Mouse (Mus musculus): ENCODE measurements at regions not wholly inside any gene's neighbourhood (a gene's known extent, or its start where the extent isn't known, plus 50 kb on each side); places are given as distances from the start of the nearest gene placed in this dataset.

GRCm38 (mm10) chr6:97741427-97741826, 65.4 kb upstream of the Mitf start:
- WGBS, result 57% methylated on average over 13 of the region's 13 CpGs
- Histone ChIP-seq H3K27ac (no peak overlapping the region), H3K27me3 (replicated peaks) (no peaks in the 10 kb centered on the region), H3K4me1 (peaks cover 3% of the 10 kb centered on the region; the same call in 1 of the 2 replicates), H3K36me3 (no peaks in the 10 kb centered on the region), H3K4me2 (replicated peaks) (no peak overlapping the region), H3K4me3 (no peak overlapping the region), H3K9me3 (no peaks in the 10 kb centered on the region), H3K9ac (no peak overlapping the region)
- ATAC-seq (ENCODE audit: low FRiP score, low read depth), result no peak

GRCm38 (mm10) chr6:97740851-97741201, 66.0 kb upstream of the Mitf start:
- Histone ChIP-seq H3K4me3 (no peak overlapping the region), H3K9ac (no peak overlapping the region), H3K27me3 (replicated peaks) (no peaks in the 10 kb centered on the region), H3K4me2 (replicated peaks) (peak overlapping the region; percentile 21; the same call in 1 of the 2 replicates), H3K27ac (no peak overlapping the region), H3K36me3 (no peaks in the 10 kb centered on the region), H3K4me1 (peaks cover 3% of the 10 kb centered on the region; the same call in 1 of the 2 replicates), H3K9me3 (no peaks in the 10 kb centered on the region)
- 49% methylated on average over 11 of the region's 11 CpGs for WGBS
- no peak for ATAC-seq (ENCODE audit: low FRiP score, low read depth)

GRCm38 (mm10) chr6:97740107-97740850, 66.6 kb upstream of the Mitf start:
- Histone ChIP-seq H3K4me3 (no peak overlapping the region), H3K9me3 (no peaks in the 10 kb centered on the region), H3K27ac (no peak overlapping the region), H3K36me3 (no peaks in the 10 kb centered on the region), H3K27me3 (replicated peaks) (no peaks in the 10 kb centered on the region), H3K9ac (no peak overlapping the region), H3K4me2 (replicated peaks) (peak overlapping the region; percentile 21; the same call in 1 of the 2 replicates), H3K4me1 (peaks cover 3% of the 10 kb centered on the region; the same call in 1 of the 2 replicates)
- no peak for ATAC-seq (ENCODE audit: low FRiP score, low read depth)
- 16% methylated on average over 13 of the region's 13 CpGs for WGBS

GRCm38 (mm10) chr6:97738846-97739245, 68.0 kb upstream of the Mitf start:
- H3K27ac ChIP-seq, result no peak overlapping the region
- no peak overlapping the region for H3K4me2 ChIP-seq (replicated peaks)
- H3K36me3 ChIP-seq, result no peaks in the 10 kb centered on the region
- H3K27me3 ChIP-seq (replicated peaks), result no peaks in the 10 kb centered on the region
- no peaks in the 10 kb centered on the region for H3K9me3 ChIP-seq
- 72% methylated on average over 4 of the region's 4 CpGs for WGBS
- no peak overlapping the region for H3K4me3 ChIP-seq
- peaks cover 4% of the 10 kb centered on the region; the same call in 1 of the 2 replicates for H3K4me1 ChIP-seq
- no peak overlapping the region for H3K9ac ChIP-seq
- ATAC-seq (ENCODE audit: low FRiP score, low read depth), result no peak

GRCm38 (mm10) chr6:97730835-97731234, 76.0 kb upstream of the Mitf start:
- Histone ChIP-seq H3K9me3 (no peaks in the 10 kb centered on the region), H3K4me2 (replicated peaks) (no peak overlapping the region), H3K27ac (no peak overlapping the region), H3K4me1 (peaks cover 6% of the 10 kb centered on the region; the same call in 1 of the 2 replicates), H3K36me3 (no peaks in the 10 kb centered on the region), H3K9ac (no peak overlapping the region), H3K27me3 (replicated peaks) (no peaks in the 10 kb centered on the region), H3K4me3 (no peak overlapping the region)
- peak; percentile 21; the same call in 1 of the 2 replicates for ATAC-seq (ENCODE audit: low FRiP score, low read depth)

- Histone ChIP-seq H3K4me2 (replicated peaks) (no peak overlapping the region), H3K27me3 (replicated peaks) (no peaks in the 10 kb centered on the region), H3K9me3 (0 out of 2 replicates have a peak, but pooled peaks cover 3% of the 10 kb centered on the region), H3K27ac (no peak overlapping the region), H3K36me3 (no peaks in the 10 kb centered on the region), H3K4me3 (no peak overlapping the region), H3K9ac (no peak overlapping the region), H3K4me1 (peaks cover 8% of the 10 kb centered on the region; the same call in 1 of the 2 replicates)
- WGBS, result 22% methylated on average over 6 of the region's 6 CpGs
- no peak for ATAC-seq (ENCODE audit: low FRiP score, low read depth)
Measured at GRCm38 (mm10) chr6:97718184-97718910, 88.5 kb upstream of the Mitf start.

- H3K4me1 ChIP-seq, result 0 out of 2 replicates have a peak, but pooled peaks cover 2% of the 10 kb centered on the region
- no peak overlapping the region for H3K4me2 ChIP-seq (replicated peaks)
- no peaks in the 10 kb centered on the region for H3K27me3 ChIP-seq (replicated peaks)
- no peaks in the 10 kb centered on the region for H3K36me3 ChIP-seq
- ATAC-seq (ENCODE audit: low FRiP score, low read depth), result no peak
- no peaks in the 10 kb centered on the region for H3K9me3 ChIP-seq
- WGBS, result 9% methylated on average over 2 of the region's 2 CpGs
- no peak overlapping the region for H3K4me3 ChIP-seq
- H3K9ac ChIP-seq, result no peak overlapping the region
- H3K27ac ChIP-seq, result no peak overlapping the region
Measured at GRCm38 (mm10) chr6:97707401-97707800, 90.1 kb upstream of the Frmd4b start.

GRCm38 (mm10) chr6:97704361-97704760, 87.0 kb upstream of the Frmd4b start:
- H3K4me3 ChIP-seq, result no peak overlapping the region
- 83% methylated on average over 5 of the region's 5 CpGs for WGBS
- no peak overlapping the region for H3K4me2 ChIP-seq (replicated peaks)
- H3K4me1 ChIP-seq, result 0 out of 2 replicates have a peak, but pooled peaks cover 2% of the 10 kb centered on the region
- H3K36me3 ChIP-seq, result no peaks in the 10 kb centered on the region
- H3K9ac ChIP-seq, result no peak overlapping the region
- H3K27me3 ChIP-seq (replicated peaks), result no peaks in the 10 kb centered on the region
- H3K9me3 ChIP-seq, result no peaks in the 10 kb centered on the region
- no peak for ATAC-seq (ENCODE audit: low FRiP score, low read depth)
- no peak overlapping the region for H3K27ac ChIP-seq

GRCm38 (mm10) chr6:97699752-97700098, 82.4 kb upstream of the Frmd4b start:
- H3K4me3 ChIP-seq, result no peak overlapping the region
- H3K9ac ChIP-seq, result no peak overlapping the region
- no peaks in the 10 kb centered on the region for H3K9me3 ChIP-seq
- WGBS, result 78% methylated on average over 3 of the region's 3 CpGs
- ATAC-seq (ENCODE audit: low FRiP score, low read depth), result no peak
- H3K4me2 ChIP-seq (replicated peaks), result no peak overlapping the region
- no peaks in the 10 kb centered on the region for H3K27me3 ChIP-seq (replicated peaks)
- H3K4me1 ChIP-seq, result no peaks in the 10 kb centered on the region
- no peak overlapping the region for H3K27ac ChIP-seq
- H3K36me3 ChIP-seq, result no peaks in the 10 kb centered on the region

- Histone ChIP-seq H3K4me3 (no peak overlapping the region), H3K4me2 (replicated peaks) (no peak overlapping the region), H3K9ac (no peak overlapping the region), H3K4me1 (no peaks in the 10 kb centered on the region), H3K27ac (no peak overlapping the region), H3K27me3 (replicated peaks) (no peaks in the 10 kb centered on the region), H3K9me3 (no peaks in the 10 kb centered on the region), H3K36me3 (no peaks in the 10 kb centered on the region)
- WGBS, result 77% methylated on average over 9 of the region's 9 CpGs
- ATAC-seq (ENCODE audit: low FRiP score, low read depth), result no peak
Measured at GRCm38 (mm10) chr6:97699054-97699751, 81.9 kb upstream of the Frmd4b start.

GRCm38 (mm10) chr6:97693281-97693680, 75.9 kb upstream of the Frmd4b start:
- Histone ChIP-seq H3K4me3 (no peak overlapping the region), H3K27ac (no peak overlapping the region), H3K9me3 (no peaks in the 10 kb centered on the region), H3K9ac (no peak overlapping the region), H3K4me2 (replicated peaks) (no peak overlapping the region), H3K27me3 (replicated peaks) (no peaks in the 10 kb centered on the region), H3K36me3 (no peaks in the 10 kb centered on the region), H3K4me1 (no peaks in the 10 kb centered on the region)
- WGBS, result 92% methylated on average over 8 of the region's 8 CpGs
- no peak for ATAC-seq (ENCODE audit: low FRiP score, low read depth)

GRCm38 (mm10) chr6:97691136-97691535, 73.8 kb upstream of the Frmd4b start:
- Histone ChIP-seq H3K4me2 (replicated peaks) (no peak overlapping the region), H3K27ac (no peak overlapping the region), H3K4me3 (no peak overlapping the region), H3K4me1 (no peaks in the 10 kb centered on the region), H3K9me3 (no peaks in the 10 kb centered on the region), H3K27me3 (replicated peaks) (no peaks in the 10 kb centered on the region), H3K36me3 (no peaks in the 10 kb centered on the region), H3K9ac (no peak overlapping the region)
- ATAC-seq (ENCODE audit: low FRiP score, low read depth), result no peak
- 86% methylated on average over 3 of the region's 3 CpGs for WGBS
